Mouse (Mus musculus) bone marrow, adult 2 months (tissue): ENCODE results near the gene Dtx3.

Experiments
- CTCF ChIP-seq: fragments of 200-500 bp; IDR thresholded peaks from 2 replicates; pipeline ENCODE4 v1.5.1; 2011; ENCODE audit warnings: low read length, control low read depth; ENCODE audit not compliant: control insufficient read depth, insufficient read depth
- POLR2A ChIP-seq: fragments of 200-500 bp; IDR thresholded peaks from 2 replicates; pipeline ENCODE4 v1.6.1; 2011; ENCODE audit warnings: low read depth, mild to moderate bottlenecking, control low read depth, low read length, borderline replicate concordance; ENCODE audit not compliant: control insufficient read depth

GRCm38 (mm10) chr10:127200279-127200678 lies 4.8 kb upstream of the Dtx3 start:
- no peak for TF ChIP-seq POLR2A
- TF ChIP-seq CTCF, result no peak
